Mouse (Mus musculus): ENCODE data around the gene Sept1. TPM values are rescaled to one million over a fixed set of nuclear protein-coding genes. Genes with fewer than 3 reads are reported as not detected.

Gene Sept1
- total RNA-seq, 2 experiments from 2014 or later = 3.5 to 6.4 TPM

- no peak for TF ChIP-seq CTCF (IDR thresholded peaks at IDR 0.05)
- peak overlapping the region; percentile 61 for H3K4me3 ChIP-seq
- peak overlapping the region; percentile 89 for H3K27ac ChIP-seq
- DNase-seq (ENCODE audit: extremely low spot score in 1 of 2, low spot score in 2 of 2) = no peak
- intact Hi-C loops (cut with DNase I) = no loop called here
Observed at GRCm38 (mm10) chr7:127206606-127207005, 26.3 kb downstream of the Sept1 start.

- intact Hi-C loops (cut with DNase I) = no loop called here
- no peak for TF ChIP-seq CTCF (IDR thresholded peaks at IDR 0.05)
- Histone ChIP-seq H3K4me3 (peak overlapping the region; percentile 74), H3K27ac (peak overlapping the region; percentile 38; the same call in 1 of the 2 replicates)
- DNase-seq (ENCODE audit: extremely low spot score in 1 of 2, low spot score in 2 of 2) = no peak
Observed at GRCm38 (mm10) chr7:127196484-127196883, 36.4 kb downstream of the Sept1 start.

GRCm38 (mm10) chr7:127195544-127196295 is 37.2 kb downstream of the Sept1 start, which contains the start of gene Cd2bp2:
Gene Cd2bp2, minus strand, starts transcription at chr7:127196050.
- DNase-seq (ENCODE audit: extremely low spot score in 1 of 2, low spot score in 2 of 2) = peak; percentile 93 to 95
- intact Hi-C loops (cut with DNase I) = no loop called here
- Histone ChIP-seq H3K27ac (peak within 1 kb of the TSS; percentile 84), H3K4me3 (peak within 1 kb of the TSS; percentile 74)
- peak; percentile 9; the same call in 1 of the 2 replicates for TF ChIP-seq CTCF (IDR thresholded peaks at IDR 0.05)

- no peak for TF ChIP-seq CTCF (IDR thresholded peaks at IDR 0.05)
- DNase-seq (ENCODE audit: extremely low spot score in 1 of 2, low spot score in 2 of 2) = no peak
- Histone ChIP-seq H3K4me3 (peak overlapping the region; percentile 74), H3K27ac (no peak overlapping the region)
- intact Hi-C loops (cut with DNase I) = no loop called here
Observed at GRCm38 (mm10) chr7:127194633-127195029, 38.3 kb downstream of the Sept1 start.

GRCm38 (mm10) chr7:127194011-127194632 is 38.8 kb downstream of the Sept1 start:
- no peak for TF ChIP-seq CTCF (IDR thresholded peaks at IDR 0.05)
- intact Hi-C loops (cut with DNase I) = no loop called here
- DNase-seq (ENCODE audit: extremely low spot score in 1 of 2, low spot score in 2 of 2) = no peak
- H3K27ac ChIP-seq = no peak overlapping the region
- no peak overlapping the region for H3K4me3 ChIP-seq

- intact Hi-C loops (cut with DNase I) = no loop called here
- no peak overlapping the region for H3K27ac ChIP-seq
Observed at GRCm38 (mm10) chr7:127192989-127193388, 39.9 kb downstream of the Sept1 start.

GRCm38 (mm10) chr7:127190672-127191071 is 42.3 kb downstream of the Sept1 start:
- intact Hi-C loops (cut with DNase I) = no loop called here
- H3K27ac ChIP-seq = no peak overlapping the region
- no peak for TF ChIP-seq CTCF (IDR thresholded peaks at IDR 0.05)
- no peak for DNase-seq (ENCODE audit: extremely low spot score in 1 of 2, low spot score in 2 of 2)
- H3K4me3 ChIP-seq = no peak overlapping the region

More at GRCm38 (mm10) chr7:127192989-127193388, 39.9 kb downstream of the Sept1 start:
- no peak for DNase-seq (ENCODE audit: extremely low spot score in 1 of 2, low spot score in 2 of 2)
- no peak overlapping the region for H3K4me3 ChIP-seq
- TF ChIP-seq CTCF (IDR thresholded peaks at IDR 0.05) = no peak

- TF ChIP-seq CTCF (IDR thresholded peaks at IDR 0.05) = no peak
- Histone ChIP-seq H3K4me3 (no peak overlapping the region), H3K27ac (no peak overlapping the region)
- intact Hi-C loops (cut with DNase I) = loop anchor here (5.0 kb wide), 1 partner anchor 41 kb away; no protein-coding TSS in a partner anchor
- no peak for DNase-seq (ENCODE audit: extremely low spot score in 1 of 2, low spot score in 2 of 2)
Observed at GRCm38 (mm10) chr7:127188305-127189276, 44.3 kb downstream of the Sept1 start.

GRCm38 (mm10) chr7:127187351-127187750 is 45.6 kb downstream of the Sept1 start:
- no peak for DNase-seq (ENCODE audit: extremely low spot score in 1 of 2, low spot score in 2 of 2)
- intact Hi-C loops (cut with DNase I) = loop anchor here (5.0 kb wide), 1 partner anchor 40 kb away; no protein-coding TSS in a partner anchor
- TF ChIP-seq CTCF (IDR thresholded peaks at IDR 0.05) = no peak
- Histone ChIP-seq H3K27ac (no peak overlapping the region), H3K4me3 (no peak overlapping the region)

- Histone ChIP-seq H3K4me3 (no peak overlapping the region), H3K27ac (no peak overlapping the region)
- peak; percentile 55 for TF ChIP-seq CTCF (IDR thresholded peaks at IDR 0.05)
- intact Hi-C loops (cut with DNase I) = loop anchor here (1.0 to 5.0 kb wide), 3 partner anchors 38 to 67 kb away; no protein-coding TSS in a partner anchor
- DNase-seq (ENCODE audit: extremely low spot score in 1 of 2, low spot score in 2 of 2) = no peak
Observed at GRCm38 (mm10) chr7:127185601-127186000, 47.3 kb downstream of the Sept1 start.

GRCm38 (mm10) chr7:127184720-127185119 is 48.2 kb downstream of the Sept1 start:
- no peak overlapping the region for H3K4me3 ChIP-seq
- DNase-seq (ENCODE audit: extremely low spot score in 1 of 2, low spot score in 2 of 2) = no peak
- no peak for TF ChIP-seq CTCF (IDR thresholded peaks at IDR 0.05)
- intact Hi-C loops (cut with DNase I) = loop anchor here (1.0 to 5.0 kb wide), 3 partner anchors 37 to 66 kb away; no protein-coding TSS in a partner anchor
- H3K27ac ChIP-seq = no peak overlapping the region
